Mouse (Mus musculus): ENCODE measurements around the gene Ccdc42.

GRCm38 (mm10) chr11:68622751-68623150, 35.9 kb downstream of the Ccdc42 start:
- TF ChIP-seq CTCF (IDR thresholded peaks at IDR 0.05) (no peak), POLR2A (IDR thresholded peaks at IDR 0.05; ENCODE audit: insufficient read depth, low read depth, low read length) (no peak)
